Mouse (Mus musculus): ENCODE measurements around the gene Myo3b.

Gene Myo3b

DNA sequence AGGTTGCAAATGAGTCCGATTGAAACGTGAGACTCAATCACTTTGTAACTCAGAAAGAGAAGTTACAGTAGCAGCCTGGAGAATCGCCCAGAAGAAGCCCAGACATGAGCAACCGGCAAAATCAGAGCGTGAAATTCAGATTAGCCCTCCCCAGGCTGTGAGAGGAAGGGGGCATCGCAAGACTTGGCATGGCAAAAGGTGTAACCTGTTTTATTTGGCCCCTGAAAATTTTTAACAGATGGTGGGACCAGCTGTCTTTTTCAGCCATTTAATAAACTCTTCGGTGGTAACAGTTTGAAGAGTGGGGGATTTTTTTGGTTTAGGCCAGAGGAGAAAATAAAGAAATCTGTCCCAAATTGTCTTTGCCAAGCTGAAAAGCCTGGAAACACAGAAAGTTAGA is 405.2 kb downstream of the Myo3b start:
- no peak for DNase-seq (ENCODE audit: low read depth, low spot score)

DNA sequence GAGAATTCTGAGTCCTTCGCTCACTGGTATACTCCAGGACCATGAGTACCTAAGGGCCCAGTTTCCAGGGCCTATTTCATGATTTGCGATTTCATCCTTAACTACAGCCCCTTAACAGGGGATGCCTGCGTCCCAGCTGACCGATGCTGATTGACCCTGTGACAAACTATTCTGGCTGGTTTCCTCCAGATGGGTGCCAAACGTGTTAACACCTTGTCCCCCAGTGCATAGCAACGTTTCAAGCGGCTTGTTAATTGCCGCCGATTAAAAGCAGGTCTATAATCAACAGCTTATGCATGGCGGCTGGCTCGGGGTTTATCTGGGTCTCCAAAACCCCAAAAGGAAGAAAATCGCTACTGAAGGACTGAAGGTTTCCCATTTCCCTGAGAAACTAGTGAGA is 417.3 kb downstream of the Myo3b start:
- DNase-seq (ENCODE audit: low read depth, low spot score): no peak

DNA sequence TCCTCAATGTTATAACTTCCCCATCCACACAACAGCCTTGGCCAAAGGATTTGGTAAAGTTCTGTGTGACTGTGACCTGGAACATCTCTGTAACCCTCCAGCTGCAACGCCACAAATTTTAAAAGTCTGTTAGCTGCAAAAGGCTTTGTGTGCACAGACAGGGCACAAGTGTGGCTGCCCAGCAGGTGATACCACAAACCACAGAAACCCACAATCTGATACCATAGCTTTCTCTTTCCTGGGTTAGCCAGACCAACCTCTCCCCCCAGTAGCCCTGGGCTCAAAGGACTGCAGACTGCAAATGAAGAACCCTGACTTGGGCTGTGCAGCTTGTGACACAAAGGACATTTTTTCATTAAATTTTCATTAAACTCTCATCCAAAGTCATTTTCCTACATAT is 424.7 kb downstream of the Myo3b start:
- DNase-seq (ENCODE audit: low read depth, low spot score): no peak

DNA sequence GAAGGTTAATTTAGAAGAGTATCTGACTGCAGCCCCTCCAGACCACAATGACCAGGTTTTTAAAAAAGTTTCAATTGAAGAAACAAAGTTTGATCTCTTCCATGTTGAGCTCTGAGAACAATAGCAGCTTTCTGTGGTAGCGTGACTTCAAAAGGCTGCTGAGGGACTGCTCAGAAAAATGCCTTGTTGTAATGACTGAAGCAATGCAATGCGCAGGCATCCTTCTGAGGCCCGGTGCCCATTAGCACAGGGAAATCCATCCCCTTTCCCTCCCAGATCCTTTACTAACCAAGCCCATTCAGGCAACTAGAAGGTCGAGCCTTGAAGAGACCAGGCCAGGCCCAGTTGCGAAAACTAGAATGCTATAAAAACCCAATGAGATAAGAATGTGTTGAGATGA is 432.2 kb downstream of the Myo3b start:
- DNase-seq (ENCODE audit: low read depth, low spot score): no peak

DNA sequence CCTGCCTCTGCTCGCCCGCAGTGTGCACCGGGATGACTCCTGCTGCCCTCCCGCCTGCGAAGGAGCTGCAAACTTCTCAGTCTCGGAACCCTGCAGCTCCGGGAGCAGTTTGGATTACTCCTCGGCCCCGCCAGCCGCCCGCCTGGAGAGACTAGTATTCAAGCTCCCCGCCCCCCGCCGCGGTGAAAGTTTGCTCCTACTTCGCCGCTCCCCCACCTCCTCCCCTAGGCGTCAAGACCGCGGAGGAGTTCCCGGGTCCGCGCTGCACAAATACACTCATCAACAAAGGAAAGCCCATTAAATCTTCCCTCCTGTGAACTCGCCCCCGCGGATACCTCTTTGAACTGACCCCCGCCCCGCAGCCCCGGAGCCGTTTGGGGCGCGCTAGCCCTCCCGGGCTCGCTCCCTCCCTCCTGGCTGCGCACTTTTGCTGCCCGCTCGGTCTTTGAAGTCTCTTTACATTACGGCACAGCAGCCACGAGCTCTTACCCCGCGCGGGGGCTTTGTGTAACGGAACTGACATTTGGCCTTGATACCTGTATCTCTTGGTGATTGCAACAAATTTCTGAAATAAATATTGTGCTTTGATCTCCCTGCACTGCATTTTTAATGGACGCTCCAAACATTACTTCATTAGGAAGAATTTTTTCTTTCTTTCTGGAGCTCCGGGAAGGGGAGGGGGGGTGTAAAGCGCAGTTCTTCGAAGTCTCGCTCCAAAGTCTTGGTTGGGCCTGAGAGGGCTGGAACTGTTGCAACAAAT is 433.1 kb downstream of the Myo3b start:
- no peak for DNase-seq (ENCODE audit: low read depth, low spot score)

Measured in skeletal muscle tissue, adult 2 months (tissue).